Mouse (Mus musculus) myocyte (in vitro differentiated cells): Measurements from ENCODE around the gene Stard5.

Source experiments
- CEBPB ChIP-seq: IDR thresholded peaks from 2 replicates; pipeline ENCODE4 v1.6.1; 2011; ENCODE audit warnings: mild to moderate bottlenecking, moderate library complexity; ENCODE audit not compliant: poor library complexity, insufficient read depth, severe bottlenecking
- E2F4 ChIP-seq: IDR thresholded peaks from one replicate; pipeline ENCODE4 v1.6.1; 2011; ENCODE audit warnings: mild to moderate bottlenecking, control low read depth, moderate library complexity; ENCODE audit not compliant: insufficient read depth
- MAX ChIP-seq: IDR thresholded peaks from one replicate; pipeline ENCODE4 v1.6.1; 2011; ENCODE audit warnings: low read depth, mild to moderate bottlenecking, control low read depth
- MYOD1 ChIP-seq, 3 experiments: IDR thresholded peaks; one replicate each; pipeline ENCODE4 v1.6.1; 2011; ENCODE audit warnings: control low read depth in 2 of 3, low read depth in 2 of 3, mild to moderate bottlenecking in 2 of 3, moderate library complexity in 1 of 3; ENCODE audit not compliant: insufficient read length in 2 of 3, control insufficient read depth in 1 of 3
- MYOG ChIP-seq, 3 experiments: IDR thresholded peaks; one replicate each; pipeline ENCODE4 v1.6.1; 2011; ENCODE audit warnings: control low read depth in 2 of 3, low read depth in 2 of 3, mild to moderate bottlenecking in 2 of 3; ENCODE audit not compliant: insufficient read length in 2 of 3, control insufficient read depth in 1 of 3, insufficient read depth in 1 of 3
- POLR2A ChIP-seq: IDR thresholded peaks from one replicate; pipeline ENCODE4 v1.6.1; 2011; ENCODE audit warnings: low read depth, mild to moderate bottlenecking, control low read depth, moderate library complexity; ENCODE audit not compliant: insufficient read length
- POLR2AphosphoS2 ChIP-seq: IDR thresholded peaks from one replicate; pipeline ENCODE4 v1.6.1; 2011; ENCODE audit warnings: low read depth, control low read depth; ENCODE audit not compliant: insufficient read length
- REST ChIP-seq: IDR thresholded peaks from one replicate; pipeline ENCODE4 v1.6.1; 2011; ENCODE audit warnings: mild to moderate bottlenecking, control low read depth, moderate library complexity; ENCODE audit not compliant: insufficient read depth, insufficient read length
- TCF12 ChIP-seq: IDR thresholded peaks from one replicate; pipeline ENCODE4 v1.6.1; 2011; ENCODE audit warnings: mild to moderate bottlenecking, control low read depth; ENCODE audit not compliant: poor library complexity, insufficient read depth, severe bottlenecking
- TCF3 ChIP-seq: IDR thresholded peaks from one replicate; pipeline ENCODE4 v1.6.1; 2011; ENCODE audit warnings: low read depth, control low read depth; ENCODE audit not compliant: insufficient read length
- USF1 ChIP-seq: IDR thresholded peaks from one replicate; pipeline ENCODE4 v1.6.1; 2011; ENCODE audit warnings: low read depth, mild to moderate bottlenecking, control low read depth, moderate library complexity

GRCm38 (mm10) chr7:83645476-83645875, 13.7 kb downstream of the Stard5 start:
- TF ChIP-seq MYOD1 (IDR thresholded peaks at IDR 0.05; ENCODE audit: control insufficient read depth in 1 of 3, insufficient read length in 2 of 3, low read depth in 2 of 3) (no peak), E2F4 (no peak), POLR2A (no peak), CEBPB (no peak), USF1 (no peak), POLR2AphosphoS2 (no peak), MYOG (IDR thresholded peaks at IDR 0.05; ENCODE audit: control insufficient read depth in 1 of 3, insufficient read depth in 1 of 3, insufficient read length in 2 of 3, low read depth in 2 of 3) (no peak), REST (no peak), TCF12 (no peak), MAX (no peak), TCF3 (no peak)
